Mouse (Mus musculus) CH12.LX (cell line): ENCODE measurements at regions not wholly inside any gene's neighbourhood (a gene's known extent, or its start where the extent isn't known, plus 50 kb on each side); places are given as distances from the start of the nearest gene placed in this dataset.

ENCODE experiments used
- DNase-seq: peaks from one replicate; pipeline ENCODE4 v3.0.0-alpha.2; 2013; ENCODE audit errors: extremely low read depth
- H3K27ac ChIP-seq: 2 replicates; pipeline ENCODE4 v1.5.1; 2012; ENCODE audit warnings: low read depth, mild to moderate bottlenecking, control low read depth, moderate library complexity; ENCODE audit not compliant: insufficient read depth
- H3K27me3 ChIP-seq: replicated peaks from 2 replicates; pipeline ENCODE3; 2012; ENCODE audit warnings: inconsistent platforms
- H3K36me3 ChIP-seq, 2 experiments: replicated peaks in 1 of 2; 2 replicates each; pipeline versions ENCODE3 to v1.6.1; 2012; ENCODE audit warnings: inconsistent platforms in 1 of 2, low read length in 1 of 2, mild to moderate bottlenecking in 1 of 2, mixed read lengths in 1 of 2, moderate library complexity in 1 of 2; ENCODE audit not compliant: control insufficient read depth in 1 of 2, insufficient read depth in 1 of 2
- H3K4me1 ChIP-seq, 2 experiments: 2 replicates each; pipeline ENCODE4 v1.6.1; 2012; ENCODE audit warnings: inconsistent platforms in 1 of 2, moderate library complexity in 1 of 2; ENCODE audit not compliant: insufficient read depth in 2 of 2, control insufficient read depth in 1 of 2
- H3K4me2 ChIP-seq: 2 replicates; pipeline ENCODE4 v1.6.1; 2012; ENCODE audit warnings: low read depth, mild to moderate bottlenecking, control low read depth; ENCODE audit not compliant: poor library complexity, insufficient read depth, severe bottlenecking
- H3K4me3 ChIP-seq, 3 experiments: fragments of 150-350 bp in 1 of 3; sonication (generic) in 1 of 3; replicated peaks in 1 of 3; 2 replicates each; pipeline versions ENCODE3 to v1.5.1; 2011 to 2012; ENCODE audit warnings: low read depth in 2 of 3, low read length in 2 of 3, mild to moderate bottlenecking in 2 of 3, moderate library complexity in 2 of 3, control low read depth in 1 of 3, improper control_type of control experiment in 1 of 3, inconsistent platforms in 1 of 3, mixed read lengths in 1 of 3; ENCODE audit not compliant: poor library complexity in 1 of 3
- H3K79me2 ChIP-seq: replicated peaks from 2 replicates; pipeline ENCODE4 v1.6.1; 2012; ENCODE audit warnings: mild to moderate bottlenecking, moderate library complexity; ENCODE audit not compliant: control insufficient read depth, poor library complexity, insufficient read depth, severe bottlenecking; ENCODE audit errors: extremely low read depth
- H3K9ac ChIP-seq: 2 replicates; pipeline ENCODE4 v1.6.1; 2012; ENCODE audit warnings: low read depth, mild to moderate bottlenecking, control low read depth, moderate library complexity; ENCODE audit not compliant: insufficient read depth
- H3K9me3 ChIP-seq: replicated peaks from 2 replicates; pipeline ENCODE3; 2012; ENCODE audit warnings: low read length, inconsistent platforms, mixed read lengths
- CTCF ChIP-seq, 2 experiments: IDR thresholded peaks in 1 of 2; conservative IDR thresholded peaks in 1 of 2; 2 replicates each; pipeline ENCODE4 v1.5.1; 2011 to 2012; ENCODE audit warnings: low read depth in 2 of 2, low read length in 2 of 2, improper control_type of control experiment in 1 of 2, inconsistent platforms in 1 of 2, mild to moderate bottlenecking in 1 of 2, moderate library complexity in 1 of 2
- HCFC1 ChIP-seq: IDR thresholded peaks from 2 replicates; pipeline ENCODE4 v1.6.1; 2012; ENCODE audit warnings: low read depth, mild to moderate bottlenecking, inconsistent platforms, low read length, improper control_type of control experiment
- IRF4 ChIP-seq: IDR thresholded peaks from 2 replicates; pipeline ENCODE4 v1.6.1; 2014; ENCODE audit warnings: low read depth, mild to moderate bottlenecking, inconsistent platforms, low read length, improper control_type of control experiment
- MXI1 ChIP-seq: IDR thresholded peaks from 2 replicates; pipeline ENCODE4 v1.6.1; 2011; ENCODE audit warnings: mild to moderate bottlenecking, low read depth, low read length, improper control_type of control experiment
- MYC ChIP-seq: IDR thresholded peaks from 2 replicates; pipeline ENCODE4 v1.6.1; 2011; ENCODE audit warnings: low read depth, mild to moderate bottlenecking, improper control_type of control experiment, low read length
- NELFE ChIP-seq: IDR thresholded peaks from 2 replicates; pipeline ENCODE4 v1.6.1; 2011; ENCODE audit warnings: low read depth, low read length, improper control_type of control experiment
- POLR2AphosphoS2 ChIP-seq: IDR thresholded peaks from 2 replicates; pipeline ENCODE4 v1.6.1; 2011; ENCODE audit warnings: low read depth, low read length, improper control_type of control experiment
- RAD21 ChIP-seq: IDR thresholded peaks from 2 replicates; pipeline ENCODE4 v1.6.1; 2011; ENCODE audit warnings: low read depth, mild to moderate bottlenecking, low read length, improper control_type of control experiment, moderate library complexity
- RCOR1 ChIP-seq: conservative IDR thresholded peaks from 2 replicates; pipeline ENCODE4 v1.6.1; 2012; ENCODE audit warnings: low read depth, mild to moderate bottlenecking, inconsistent platforms, low read length, improper control_type of control experiment
- SIN3A ChIP-seq: IDR thresholded peaks from 2 replicates; pipeline ENCODE4 v1.6.1; 2012; ENCODE audit warnings: low read length, improper control_type of control experiment, inconsistent platforms
- SMC3 ChIP-seq: IDR thresholded peaks from 2 replicates; pipeline ENCODE4 v1.6.1; 2011; ENCODE audit warnings: low read depth, low read length, improper control_type of control experiment
- TBP ChIP-seq: conservative IDR thresholded peaks from 2 replicates; pipeline ENCODE4 v1.6.1; 2011; ENCODE audit warnings: low read depth, low read length, improper control_type of control experiment
- TCF12 ChIP-seq: IDR thresholded peaks from 2 replicates; pipeline ENCODE4 v1.6.1; 2014; ENCODE audit warnings: low read depth, mild to moderate bottlenecking, inconsistent platforms, low read length, improper control_type of control experiment
- UBTF ChIP-seq: IDR thresholded peaks from 2 replicates; pipeline ENCODE4 v1.6.1; 2012; ENCODE audit warnings: low read depth, mild to moderate bottlenecking, inconsistent platforms, low read length, improper control_type of control experiment, moderate library complexity
- USF2 ChIP-seq: conservative IDR thresholded peaks from 2 replicates; pipeline ENCODE4 v1.6.1; 2011; ENCODE audit warnings: low read depth, low read length, improper control_type of control experiment
- ZC3H11A ChIP-seq: IDR thresholded peaks from 2 replicates; pipeline ENCODE4 v1.6.1; 2012; ENCODE audit warnings: low read depth, mild to moderate bottlenecking, inconsistent platforms, low read length, improper control_type of control experiment
- ZMIZ1 ChIP-seq: IDR thresholded peaks from 2 replicates; pipeline ENCODE4 v1.6.1; 2012; ENCODE audit warnings: low read depth, mild to moderate bottlenecking, inconsistent platforms, low read length, improper control_type of control experiment
- ZNF384 ChIP-seq: IDR thresholded peaks from 2 replicates; pipeline ENCODE4 v1.6.1; 2012; ENCODE audit warnings: low read depth, low read length, improper control_type of control experiment, inconsistent platforms
- dilution Hi-C: fragments of 300-500 bp; cut with MboI; formaldehyde crosslinking; loops from 2 replicates; pipeline ENCODE4 v1.14.3; 2020; ENCODE audit warnings: low sequenced_read_pairs; ENCODE audit not compliant: extremely low pct_unique_long_range_greater_than_20kb, extremely low pct_ligation_motif_present
- in situ Hi-C: fragments of 300-500 bp; cut with MboI; formaldehyde crosslinking; loops from 3 replicates; pipeline ENCODE4 v1.14.3; 2019; ENCODE audit warnings: low sequenced_read_pairs, low pct_ligation_motif_present, low pct_unique_long_range_greater_than_20kb, mixed read lengths

GRCm38 (mm10) chr5:91262526-91262925 lies 123.1 kb downstream of the Areg start:
- H3K4me1 ChIP-seq, result no peaks in the 10 kb centered on the region

DNA sequence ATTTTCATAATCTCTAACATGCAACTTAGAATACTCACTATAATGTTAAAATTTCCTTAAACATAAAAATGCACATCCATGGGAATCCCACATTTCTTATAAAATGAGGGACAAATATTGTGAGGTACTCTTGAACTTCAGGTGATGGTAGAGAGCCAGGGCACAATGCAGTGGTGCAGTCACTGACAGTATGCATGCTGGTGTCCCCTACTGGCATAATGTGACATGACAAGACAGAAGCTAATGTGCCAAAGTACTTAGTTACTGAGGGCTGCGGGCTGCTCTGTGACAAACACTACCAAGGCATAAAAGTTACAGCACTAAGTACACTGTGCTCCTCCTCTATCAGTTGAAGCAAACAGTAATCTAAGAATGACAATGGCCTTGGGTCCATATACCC lies 131.3 kb downstream of the Areg start:
- Histone ChIP-seq H3K9ac (no peak overlapping the region), H3K27ac (no peak overlapping the region), H3K36me3 (no peaks in the 10 kb centered on the region), H3K27me3 (no peaks in the 10 kb centered on the region), H3K4me3 (no peak overlapping the region), H3K79me2 (no peaks in the 10 kb centered on the region), H3K4me2 (no peak overlapping the region), H3K4me1 (no peaks in the 10 kb centered on the region), H3K9me3 (no peaks in the 10 kb centered on the region)
- in situ Hi-C loops (no loop called here), dilution Hi-C loops (no loop called here)
- DNase-seq, result peak; percentile 24
- peak; percentile 43 for TF ChIP-seq RAD21
- TF ChIP-seq SMC3, result peak; percentile 55
- no peak for TF ChIP-seq MYC
- TF ChIP-seq USF2, result no peak
- TF ChIP-seq TCF12, result no peak
- TF ChIP-seq POLR2AphosphoS2, result no peak
- peak; percentile 51 to 62 for TF ChIP-seq CTCF (conservative IDR thresholded peaks at IDR 0.05 in 1 of 2, IDR thresholded peaks at IDR 0.05 in 1 of 2; ENCODE audit: low read depth in 2 of 2, low read length in 2 of 2)
- TF ChIP-seq UBTF, result no peak
- TF ChIP-seq RCOR1, result no peak
- TF ChIP-seq ZMIZ1, result no peak

More at GRCm38 (mm10) chr5:91262526-91262925, 123.1 kb downstream of the Areg start:
- dilution Hi-C loops, result no loop called here
- H3K27ac ChIP-seq, result no peak overlapping the region
- no peaks in the 10 kb centered on the region for H3K27me3 ChIP-seq
- TF ChIP-seq SIN3A, result no peak
- TF ChIP-seq NELFE, result no peak
- TF ChIP-seq RAD21, result no peak
- no peak for TF ChIP-seq HCFC1
- TF ChIP-seq ZNF384, result no peak
- no peak for TF ChIP-seq USF2
- no peak for TF ChIP-seq TBP
- TF ChIP-seq IRF4, result no peak
- no peak for TF ChIP-seq CTCF (conservative IDR thresholded peaks at IDR 0.05 in 1 of 2, IDR thresholded peaks at IDR 0.05 in 1 of 2; ENCODE audit: low read depth in 2 of 2, low read length in 2 of 2)
- no peak for TF ChIP-seq ZC3H11A
- no peak for TF ChIP-seq MXI1
- no peak overlapping the region for H3K9ac ChIP-seq
- H3K9me3 ChIP-seq, result no peaks in the 10 kb centered on the region
- H3K79me2 ChIP-seq, result no peaks in the 10 kb centered on the region
- in situ Hi-C loops, result no loop called here
- no peak for DNase-seq
- no peaks in the 10 kb centered on the region for H3K36me3 ChIP-seq
- no peak overlapping the region for H3K4me3 ChIP-seq
- H3K4me2 ChIP-seq, result no peak overlapping the region
